Mouse (Mus musculus) midbrain, embryonic 11.5 days (tissue): Measurements from ENCODE around the gene Ppp1r12b. TPM values are rescaled to one million over a fixed set of nuclear protein-coding genes. Genes with fewer than 3 reads are reported as not detected.

Experiments
- ATAC-seq: fragments of 200-750 bp; cut with Nextera tagmentation; 2 replicates; pipeline ENCODE4 v1.8.0; 2017; ENCODE audit warnings: moderate TSS enrichment, moderate library complexity; ENCODE audit not compliant: low FRiP score
- DNase-seq: peaks from one replicate; pipeline ENCODE4 v3.0.0; 2015; ENCODE audit warnings: low spot score; ENCODE audit errors: missing footprints
- H3K27ac ChIP-seq: fragments of 300-500 bp; sonication (generic); 2 replicates; pipeline ENCODE4 v1.5.1; 2014; ENCODE audit warnings: low read depth, low read length
- H3K27me3 ChIP-seq: fragments of 300-500 bp; sonication (generic); 2 replicates; pipeline ENCODE4 v1.6.1; 2014; ENCODE audit warnings: mild to moderate bottlenecking, low read length, moderate library complexity, mixed read lengths; ENCODE audit not compliant: control insufficient read depth, insufficient read depth
- H3K36me3 ChIP-seq: fragments of 300-500 bp; sonication (generic); 2 replicates; pipeline ENCODE4 v1.6.1; 2014; ENCODE audit warnings: mild to moderate bottlenecking, low read length, moderate library complexity, mixed read lengths; ENCODE audit not compliant: control insufficient read depth, insufficient read depth
- H3K4me1 ChIP-seq: fragments of 300-500 bp; sonication (generic); 2 replicates; pipeline ENCODE4 v1.6.1; 2014; ENCODE audit warnings: low read length; ENCODE audit not compliant: control insufficient read depth, insufficient read depth
- H3K4me2 ChIP-seq: fragments of 300-500 bp; sonication (generic); 2 replicates; pipeline ENCODE4 v1.6.1; 2014; ENCODE audit warnings: mild to moderate bottlenecking, moderate library complexity
- H3K4me3 ChIP-seq: fragments of 300-500 bp; sonication (generic); 2 replicates; pipeline ENCODE4 v1.5.1; 2014; ENCODE audit warnings: low read depth, low read length
- H3K9ac ChIP-seq: fragments of 300-500 bp; sonication (generic); 2 replicates; pipeline ENCODE4 v1.6.1; 2014; ENCODE audit warnings: low read length
- H3K9me3 ChIP-seq: fragments of 300-500 bp; sonication (generic); 2 replicates; pipeline ENCODE4 v1.6.1; 2016; ENCODE audit warnings: low read length; ENCODE audit not compliant: control insufficient read depth
- WGBS: fragments of 180-500 bp; shearing (Covaris S2); extraction: QIAGEN DNeasy Blood & Tissue Kit; methylation state at CpG from one replicate; pipeline ENCODE4 v1.1.7; 2014; 5-methylcytosine and 5-hydroxymethylcytosine counted together
- polyA plus RNA-seq: library from polyadenylated mRNA; unstranded; fragments of >200 nt; fragmentation: Nextera tagmentation; extraction: Ambion mirVana; gene quantifications from 2 replicates; pipeline ENCODE4 v1.2.1, GENCODE M21; 2014

Ppp1r12b gene
- polyA plus RNA-seq, 1 experiment from 2014 or later = 7.5 TPM

DNA sequence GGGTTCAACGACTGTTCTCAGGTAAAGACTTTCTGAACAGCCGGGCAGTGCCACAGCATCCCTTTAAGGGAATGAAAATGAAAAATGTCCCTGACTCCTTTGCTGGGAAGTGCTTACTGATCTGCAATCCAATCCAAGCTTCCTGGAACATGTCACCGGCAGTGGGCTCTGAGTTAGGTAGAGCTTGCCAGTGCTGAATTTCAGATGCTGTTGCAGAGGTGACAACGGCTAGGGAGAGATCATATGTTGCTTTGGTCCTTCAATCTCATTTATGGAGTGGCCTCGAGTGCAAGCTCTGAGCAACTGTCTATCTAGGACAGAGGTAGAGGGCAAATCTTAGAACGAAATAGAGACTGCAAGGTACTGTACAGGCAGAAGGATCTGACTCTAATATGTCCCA, 36.7 kb downstream of the Ppp1r12b start:
- no peak overlapping the region for H3K9ac ChIP-seq
- ATAC-seq (no peak), DNase-seq (no peak)
- no peaks in the 10 kb centered on the region for H3K9me3 ChIP-seq
- H3K27me3 ChIP-seq = no peaks in the 10 kb centered on the region
- H3K4me3 ChIP-seq = no peak overlapping the region
- H3K4me1 ChIP-seq = no peaks in the 10 kb centered on the region
- WGBS = 90% methylated on average over 6 of the region's 6 CpGs
- H3K27ac ChIP-seq = no peak overlapping the region
- H3K36me3 ChIP-seq = no peaks in the 10 kb centered on the region
- no peak overlapping the region for H3K4me2 ChIP-seq

DNA sequence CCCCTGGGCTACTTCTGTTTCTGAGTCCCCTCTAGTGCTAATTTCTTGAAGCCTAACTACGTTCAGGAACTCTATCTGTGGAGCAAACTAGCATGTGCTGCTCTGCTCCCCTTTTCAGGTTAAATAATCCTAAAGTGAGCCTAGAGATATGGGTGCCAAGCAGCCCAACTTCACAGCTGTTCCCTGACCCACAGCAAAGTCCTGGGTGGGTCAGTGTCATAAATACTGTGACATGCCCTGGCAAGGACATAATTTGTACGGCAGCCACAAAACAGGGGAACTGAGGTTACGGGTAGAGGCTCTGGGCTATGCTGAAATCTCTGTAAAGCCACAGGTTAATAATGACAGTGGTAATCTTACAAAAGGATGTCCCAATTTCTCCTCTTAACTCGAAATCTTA, 40.3 kb downstream of the Ppp1r12b start:
- H3K4me1 ChIP-seq = no peaks in the 10 kb centered on the region
- H3K4me3 ChIP-seq = no peak overlapping the region
- DNase-seq = no peak
- 79% methylated on average over 4 of the region's 4 CpGs for WGBS
- H3K36me3 ChIP-seq = no peaks in the 10 kb centered on the region
- ATAC-seq = no peak
- H3K9ac ChIP-seq = no peak overlapping the region
- H3K4me2 ChIP-seq = no peak overlapping the region
- no peak overlapping the region for H3K27ac ChIP-seq
- H3K9me3 ChIP-seq = no peaks in the 10 kb centered on the region
- no peaks in the 10 kb centered on the region for H3K27me3 ChIP-seq

DNA sequence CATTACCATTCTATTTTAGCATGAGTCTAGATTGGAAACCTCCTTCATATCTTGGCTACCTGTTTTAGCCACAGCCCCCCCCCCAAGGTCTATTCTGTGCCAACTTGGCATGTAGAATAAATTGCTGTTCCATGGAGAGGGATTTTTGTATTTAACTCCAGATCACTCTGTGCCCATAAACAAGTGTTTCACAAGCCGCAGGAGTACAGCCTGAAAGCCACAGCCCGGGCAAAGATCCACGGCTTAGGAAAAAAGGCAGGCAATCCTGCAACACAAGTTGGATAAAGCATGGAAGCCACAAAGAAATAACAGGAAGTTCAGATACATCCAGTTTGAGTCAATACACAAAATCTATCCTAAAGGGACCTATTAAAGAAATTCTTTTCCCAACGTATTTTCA, 42.2 kb downstream of the Ppp1r12b start:
- 93% methylated on average over 4 of the region's 4 CpGs for WGBS
- Histone ChIP-seq H3K9me3 (no peaks in the 10 kb centered on the region), H3K36me3 (no peaks in the 10 kb centered on the region), H3K4me3 (no peak overlapping the region), H3K27me3 (no peaks in the 10 kb centered on the region), H3K4me2 (no peak overlapping the region), H3K4me1 (no peaks in the 10 kb centered on the region), H3K27ac (no peak overlapping the region), H3K9ac (no peak overlapping the region)
- no peak for DNase-seq
- ATAC-seq = no peak

DNA sequence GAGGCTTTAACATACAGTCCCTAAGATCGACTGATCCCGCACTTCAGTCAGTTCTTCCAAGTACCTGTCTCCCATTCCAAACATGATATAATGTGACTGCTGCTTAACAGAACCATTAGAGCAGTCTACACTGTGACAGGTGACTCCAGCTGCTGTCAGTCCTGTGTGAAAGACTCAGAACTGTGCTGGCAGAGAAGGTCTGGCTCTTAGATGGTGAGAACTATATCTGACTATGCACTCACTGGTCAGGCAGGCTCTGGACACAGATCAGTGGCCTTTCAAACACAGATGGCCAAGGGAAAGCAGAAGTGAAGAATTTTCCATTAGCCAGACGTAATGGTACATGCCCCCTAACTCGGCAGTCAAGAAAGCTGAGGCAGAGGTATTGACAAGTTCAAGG, 43.9 kb downstream of the Ppp1r12b start:
- H3K4me1 ChIP-seq = no peaks in the 10 kb centered on the region
- WGBS = 89% methylated on average over 4 of the region's 4 CpGs
- no peak overlapping the region for H3K27ac ChIP-seq
- H3K4me2 ChIP-seq = no peak overlapping the region
- no peak overlapping the region for H3K9ac ChIP-seq
- no peaks in the 10 kb centered on the region for H3K27me3 ChIP-seq
- H3K4me3 ChIP-seq = no peak overlapping the region
- no peaks in the 10 kb centered on the region for H3K9me3 ChIP-seq
- no peaks in the 10 kb centered on the region for H3K36me3 ChIP-seq
- ATAC-seq (no peak), DNase-seq (no peak)

GRCm38 (mm10) chr1:134910037-134910436, 45.7 kb downstream of the Ppp1r12b start:
- DNase-seq = no peak
- H3K27ac ChIP-seq = no peak overlapping the region
- no peaks in the 10 kb centered on the region for H3K9me3 ChIP-seq
- no peak for ATAC-seq
- WGBS = 22% methylated on average over 3 of the region's 3 CpGs
- no peak overlapping the region for H3K9ac ChIP-seq
- H3K4me1 ChIP-seq = no peaks in the 10 kb centered on the region
- H3K36me3 ChIP-seq = no peaks in the 10 kb centered on the region
- H3K4me2 ChIP-seq = no peak overlapping the region
- H3K27me3 ChIP-seq = no peaks in the 10 kb centered on the region
- H3K4me3 ChIP-seq = no peak overlapping the region

DNA sequence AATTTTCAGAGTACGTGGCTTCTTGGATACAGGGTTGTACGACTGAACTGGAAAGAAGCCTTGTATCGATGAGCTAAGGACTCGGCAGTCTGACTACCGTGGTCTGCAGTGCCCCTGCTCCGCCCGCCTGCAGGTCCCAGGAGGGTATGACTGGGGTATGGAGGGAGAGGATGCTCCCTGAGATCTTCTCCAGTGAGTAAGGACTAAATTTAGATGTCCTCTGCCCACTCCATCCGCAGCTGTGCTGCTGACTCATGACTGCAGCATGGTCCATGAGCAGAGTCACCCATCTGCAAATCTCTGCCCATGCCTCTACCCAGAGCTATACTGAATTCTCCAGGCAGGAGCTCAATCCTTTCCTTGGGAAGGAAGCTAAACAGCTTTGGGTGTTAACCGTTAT, 46.3 kb downstream of the Ppp1r12b start:
- WGBS = 81% methylated on average over 9 of the region's 9 CpGs

GRCm38 (mm10) chr1:134902051-134902619, 53.6 kb downstream of the Ppp1r12b start:
- DNase-seq = no peak
- Histone ChIP-seq H3K4me1 (no peaks in the 10 kb centered on the region), H3K4me3 (no peak overlapping the region), H3K9ac (no peak overlapping the region), H3K9me3 (no peaks in the 10 kb centered on the region), H3K36me3 (no peaks in the 10 kb centered on the region), H3K4me2 (no peak overlapping the region), H3K27me3 (no peaks in the 10 kb centered on the region), H3K27ac (no peak overlapping the region)
- no peak for ATAC-seq
- WGBS = 80% methylated on average over 3 of the region's 3 CpGs

More for the DNA sequence above, 46.3 kb downstream of the Ppp1r12b start:
- H3K9me3 ChIP-seq = no peaks in the 10 kb centered on the region
- H3K9ac ChIP-seq = no peak overlapping the region
- H3K4me2 ChIP-seq = no peak overlapping the region
- no peak for ATAC-seq
- no peaks in the 10 kb centered on the region for H3K36me3 ChIP-seq
- no peak overlapping the region for H3K4me3 ChIP-seq
- no peaks in the 10 kb centered on the region for H3K4me1 ChIP-seq
- no peaks in the 10 kb centered on the region for H3K27me3 ChIP-seq
- H3K27ac ChIP-seq = no peak overlapping the region
- no peak for DNase-seq

DNA sequence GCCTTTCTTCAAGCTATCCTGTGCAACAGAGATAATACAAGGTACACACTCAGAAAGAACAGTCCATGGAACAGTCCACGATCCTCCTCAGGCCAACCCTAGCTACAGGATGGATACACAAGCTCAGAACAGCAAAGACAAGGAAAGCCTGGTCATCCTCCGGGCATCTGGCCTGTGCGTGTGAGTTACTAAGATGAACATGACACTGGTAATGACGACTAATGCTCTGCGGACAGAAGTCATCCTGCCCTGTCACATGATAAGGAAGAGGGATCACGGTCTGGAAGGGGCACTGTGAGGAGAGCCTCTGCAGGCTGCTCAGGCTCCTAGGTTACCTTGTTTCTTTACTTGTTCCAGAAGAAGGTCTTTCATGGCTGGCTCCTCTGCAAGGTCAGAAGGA, 59.7 kb downstream of the Ppp1r12b start:
- Histone ChIP-seq H3K27ac (no peak overlapping the region), H3K9ac (no peak overlapping the region), H3K4me2 (no peak overlapping the region), H3K9me3 (no peaks in the 10 kb centered on the region), H3K27me3 (no peaks in the 10 kb centered on the region), H3K4me3 (no peak overlapping the region), H3K36me3 (peaks cover 3% of the 10 kb centered on the region; the same call in 1 of the 2 replicates), H3K4me1 (no peaks in the 10 kb centered on the region)
- no peak for ATAC-seq
- DNase-seq = no peak
- 94% methylated on average over 6 of the region's 6 CpGs for WGBS

GRCm38 (mm10) chr1:134894803-134895202, 60.9 kb downstream of the Ppp1r12b start:
- 93% methylated on average over 3 of the region's 3 CpGs for WGBS
- peaks cover 3% of the 10 kb centered on the region; the same call in 1 of the 2 replicates for H3K36me3 ChIP-seq
- no peak overlapping the region for H3K4me3 ChIP-seq
- H3K27ac ChIP-seq = no peak overlapping the region
- ATAC-seq (no peak), DNase-seq (no peak)
- no peak overlapping the region for H3K9ac ChIP-seq
- no peaks in the 10 kb centered on the region for H3K27me3 ChIP-seq
- H3K9me3 ChIP-seq = no peaks in the 10 kb centered on the region
- H3K4me1 ChIP-seq = no peaks in the 10 kb centered on the region
- H3K4me2 ChIP-seq = no peak overlapping the region
